Mouse (Mus musculus) left cerebral cortex, adult 11 months (tissue): ENCODE results near the gene Cep170.

Experiments used
- DNase-seq: peaks from one replicate; pipeline ENCODE4 v3.0.0; 2022; ENCODE audit warnings: low spot score

Gene Cep170

GRCm38 (mm10) chr1:176749708-176750107, 64.2 kb downstream of the Cep170 start:
- no peak for DNase-seq

GRCm38 (mm10) chr1:176732834-176733233, 81.0 kb downstream of the Cep170 start:
- DNase-seq = no peak

GRCm38 (mm10) chr1:176730528-176730927, 83.3 kb downstream of the Cep170 start:
- DNase-seq = no peak

DNA sequence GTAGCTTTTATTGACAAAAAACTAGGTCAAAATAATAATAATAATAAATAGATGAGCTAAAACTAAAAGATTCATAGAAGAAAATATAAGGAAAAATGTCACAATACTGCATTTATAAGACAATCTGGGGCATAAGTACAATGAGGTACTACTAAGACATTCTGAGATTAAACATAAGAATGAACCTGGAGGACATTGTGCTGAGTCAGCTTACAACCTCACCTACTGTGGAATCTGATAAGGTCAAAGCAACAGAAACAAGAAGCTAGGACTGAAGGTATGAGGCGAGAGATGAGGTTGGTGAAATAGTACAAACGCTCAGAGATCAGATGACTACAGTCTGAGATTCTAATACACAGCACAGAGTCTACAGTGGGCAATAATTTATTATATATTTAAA, 86.5 kb downstream of the Cep170 start:
- no peak for DNase-seq

- DNase-seq = no peak
These were observed 89.1 kb downstream of the Cep170 start for GRCm38 (mm10) chr1:176724771-176725170.

GRCm38 (mm10) chr1:176723858-176724713, 89.8 kb downstream of the Cep170 start:
- DNase-seq = no peak

DNA sequence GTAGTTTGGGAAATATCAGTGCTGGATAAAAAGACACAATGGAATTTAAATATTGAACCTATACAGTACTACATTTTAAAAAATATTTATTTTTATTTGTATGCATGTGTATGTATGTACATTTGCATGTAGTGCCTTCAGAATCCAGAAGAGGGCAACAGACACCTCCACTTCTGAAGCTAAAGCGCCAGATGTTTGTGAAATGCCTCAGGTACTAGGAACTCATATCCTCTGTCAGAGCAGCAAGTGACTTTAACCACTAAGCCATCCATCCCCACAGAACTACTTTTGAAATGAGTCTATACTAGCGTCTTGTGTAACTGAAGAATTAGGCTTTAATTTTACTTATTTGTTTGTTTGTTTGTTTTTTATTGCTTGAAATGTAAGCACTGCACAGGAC, 101.4 kb downstream of the Cep170 start:
- DNase-seq = no peak

GRCm38 (mm10) chr1:176700226-176700625, 113.6 kb downstream of the Cep170 start:
- no peak for DNase-seq

DNA sequence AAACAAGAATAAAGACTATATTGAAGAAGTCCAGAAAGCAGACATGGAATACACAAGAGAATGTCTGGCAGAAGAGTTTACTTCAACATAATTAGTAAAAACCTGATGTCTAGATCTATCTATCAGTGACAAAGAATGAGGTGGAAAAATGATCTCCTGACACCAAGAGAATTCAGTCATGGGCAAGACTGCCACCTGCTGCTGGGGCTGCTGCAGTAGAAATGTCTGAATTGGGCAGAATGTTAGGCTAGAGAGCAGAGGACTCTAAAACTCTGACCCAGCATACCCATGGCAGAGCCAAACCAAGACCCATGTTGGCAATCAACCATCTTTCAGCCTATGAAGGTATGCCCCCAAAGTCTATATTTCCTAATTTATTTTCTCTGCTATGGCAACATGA, 114.1 kb downstream of the Cep170 start:
- peak; percentile 30 for DNase-seq

- DNase-seq = no peak
These were observed 115.2 kb downstream of the Cep170 start for GRCm38 (mm10) chr1:176698647-176699046.

DNA sequence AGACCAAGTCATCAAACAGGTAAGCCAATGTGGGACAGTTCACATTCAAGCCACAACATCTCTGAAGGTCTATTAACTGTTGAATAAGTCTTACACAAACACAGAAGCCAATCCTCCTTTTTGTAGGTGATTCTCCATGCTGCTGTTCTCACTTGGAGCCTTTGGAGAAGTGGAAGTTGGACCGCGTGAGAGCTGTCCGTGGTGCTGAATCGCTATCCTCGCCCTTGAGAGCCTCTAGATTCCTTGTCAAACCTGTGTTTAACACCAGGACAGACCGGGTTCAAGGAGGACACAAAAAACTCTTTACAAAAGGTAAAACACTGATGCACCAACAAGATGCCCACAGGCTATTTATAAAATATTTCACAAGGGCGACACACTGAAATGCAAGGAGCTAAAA, 116.8 kb downstream of the Cep170 start:
- DNase-seq = no peak

GRCm38 (mm10) chr1:176691101-176691500, 122.8 kb downstream of the Cep170 start:
- no peak for DNase-seq

- DNase-seq = no peak
These were observed 125.5 kb downstream of the Cep170 start for GRCm38 (mm10) chr1:176688251-176688880.
